Mouse (Mus musculus) kidney, postnatal 0 days (tissue): Measurements from ENCODE around the gene Lrrc55. TPM values are rescaled to one million over a fixed set of nuclear protein-coding genes. Genes with fewer than 3 reads are reported as not detected.

Experiments
- ATAC-seq: fragments of 200-750 bp; cut with Nextera tagmentation; replicated peaks from 2 replicates; pipeline ENCODE4 v1.8.0; 2017; ENCODE audit warnings: low read depth, moderate number of reproducible peaks, moderate TSS enrichment, moderate library complexity; ENCODE audit not compliant: low FRiP score
- DNase-seq: peaks from one replicate; pipeline ENCODE4 v3.0.0-alpha.2; 2016; ENCODE audit warnings: low spot score
- H3K27ac ChIP-seq: fragments of 300-500 bp; sonication (generic); 2 replicates; pipeline ENCODE4 v1.5.1; 2014; ENCODE audit warnings: mild to moderate bottlenecking
- H3K27me3 ChIP-seq: fragments of 300-500 bp; sonication (generic); 2 replicates; pipeline ENCODE4 v1.6.1; 2014; ENCODE audit warnings: low read length, mixed read lengths; ENCODE audit not compliant: insufficient read depth
- H3K36me3 ChIP-seq: fragments of 300-500 bp; sonication (generic); 2 replicates; pipeline ENCODE4 v1.6.1; 2014; ENCODE audit warnings: low read length, mixed read lengths; ENCODE audit not compliant: insufficient read depth
- H3K4me1 ChIP-seq: fragments of 300-500 bp; sonication (generic); replicated peaks from 2 replicates; pipeline ENCODE4 v1.6.1; 2014; ENCODE audit warnings: antibody characterized with exemption, low read length, mixed read lengths; ENCODE audit not compliant: insufficient read depth
- H3K4me2 ChIP-seq: fragments of 300-500 bp; sonication (generic); 2 replicates; pipeline ENCODE4 v1.6.1; 2014; ENCODE audit warnings: mild to moderate bottlenecking, low read length, moderate library complexity, mixed read lengths
- H3K4me3 ChIP-seq: fragments of 300-500 bp; sonication (generic); replicated peaks from 2 replicates; pipeline ENCODE4 v1.5.1; 2014; ENCODE audit warnings: low read depth, low read length
- H3K9ac ChIP-seq: fragments of 300-500 bp; sonication (generic); 2 replicates; pipeline ENCODE4 v1.6.1; 2014; ENCODE audit warnings: low read depth, low read length
- H3K9me3 ChIP-seq: fragments of 300-500 bp; sonication (generic); replicated peaks from 2 replicates; pipeline ENCODE4 v1.6.1; 2016; ENCODE audit warnings: low read length, inconsistent platforms, mixed read lengths
- CTCF ChIP-seq: IDR thresholded peaks from 2 replicates; pipeline ENCODE4 v1.5.1; 2016; ENCODE audit warnings: antibody characterized with exemption, low read depth, mild to moderate bottlenecking, moderate library complexity
- WGBS: fragments of 180-500 bp; shearing (Covaris S2); extraction: QIAGEN DNeasy Blood & Tissue Kit; methylation state at CpG from one replicate; pipeline ENCODE4 v1.1.7; 2014; 5-methylcytosine and 5-hydroxymethylcytosine counted together
- polyA plus RNA-seq: library from polyadenylated mRNA; unstranded; fragments of >200 nt; fragmentation: Nextera tagmentation; extraction: Ambion mirVana; gene quantifications from 2 replicates; pipeline ENCODE4 v1.2.1, GENCODE M21; 2015

Lrrc55 gene
- polyA plus RNA-seq, 1 experiment from 2014 or later, result 0.47 TPM

DNA sequence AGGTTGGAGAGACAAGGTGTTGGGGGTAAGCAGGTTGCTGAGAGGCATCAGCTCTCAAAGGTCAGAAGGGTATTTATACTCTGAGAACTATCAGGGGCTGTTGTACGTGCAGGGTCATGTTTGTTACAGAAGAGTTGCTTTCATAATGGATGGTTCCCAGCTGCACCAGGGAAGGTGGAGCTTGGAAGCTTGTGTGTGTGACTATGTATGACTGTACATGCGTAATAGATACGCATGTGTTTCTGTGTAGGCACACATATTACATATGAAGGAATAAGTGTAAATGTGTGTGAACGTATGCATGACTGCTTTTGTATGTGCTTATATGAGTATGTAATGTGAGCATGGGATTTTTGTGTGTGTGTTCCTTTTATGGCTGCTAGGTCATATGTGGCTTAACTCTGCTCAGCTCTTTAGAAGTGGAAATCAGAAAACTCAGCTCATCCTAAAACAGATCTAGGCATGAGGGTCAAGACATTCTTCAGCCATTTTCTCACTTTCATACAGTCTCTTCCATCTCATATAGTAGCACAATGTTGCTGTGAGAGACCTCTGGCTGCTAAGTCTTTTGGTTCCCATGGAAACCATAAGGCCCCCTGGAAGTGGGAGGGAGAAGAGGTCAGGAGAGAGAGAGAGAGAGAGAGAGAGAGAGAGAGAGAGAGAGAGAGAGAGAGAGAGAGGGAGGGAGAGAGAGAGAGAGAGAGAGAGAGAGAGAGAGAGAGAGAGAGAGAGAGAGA, 35.9 kb downstream of the Lrrc55 start:
- Histone ChIP-seq H3K4me1 (no peaks in the 10 kb centered on the region), H3K4me3 (no peak overlapping the region), H3K27ac (no peak overlapping the region), H3K27me3 (no peaks in the 10 kb centered on the region), H3K36me3 (no peaks in the 10 kb centered on the region), H3K9ac (no peak overlapping the region), H3K4me2 (no peak overlapping the region), H3K9me3 (no peaks in the 10 kb centered on the region)
- WGBS, result 62% methylated on average over 4 of the region's 4 CpGs
- DNase-seq (no peak), ATAC-seq (no peak)
- no peak for TF ChIP-seq CTCF

DNA sequence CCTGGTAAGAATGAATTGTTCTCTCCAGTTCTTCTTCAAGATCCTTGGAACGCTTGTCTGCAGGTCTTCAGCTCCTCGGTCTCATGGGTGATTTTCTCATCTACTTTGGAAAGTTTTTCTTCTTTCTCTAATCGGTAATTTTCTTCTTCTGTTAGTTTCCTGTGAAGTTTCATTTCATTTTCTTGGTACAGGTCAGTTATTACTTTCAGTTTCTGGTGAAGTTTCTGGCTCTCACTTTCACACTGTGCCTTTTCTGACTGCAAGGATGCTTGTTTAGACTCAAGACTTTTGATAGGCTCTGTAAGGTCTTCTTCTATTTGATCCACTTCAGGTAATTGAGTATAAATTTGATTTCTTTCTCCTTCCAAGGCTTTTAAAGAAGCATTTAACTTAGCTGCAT, 39.6 kb downstream of the Lrrc55 start:
- H3K27me3 ChIP-seq, result no peaks in the 10 kb centered on the region
- no peak for DNase-seq
- H3K4me3 ChIP-seq, result no peak overlapping the region
- H3K36me3 ChIP-seq, result no peaks in the 10 kb centered on the region
- H3K9me3 ChIP-seq, result no peaks in the 10 kb centered on the region
- no peak overlapping the region for H3K4me2 ChIP-seq
- ATAC-seq, result no peak
- TF ChIP-seq CTCF, result no peak
- WGBS, result 91% methylated on average over 3 of the region's 3 CpGs
- no peak overlapping the region for H3K27ac ChIP-seq
- H3K9ac ChIP-seq, result no peak overlapping the region
- no peaks in the 10 kb centered on the region for H3K4me1 ChIP-seq

DNA sequence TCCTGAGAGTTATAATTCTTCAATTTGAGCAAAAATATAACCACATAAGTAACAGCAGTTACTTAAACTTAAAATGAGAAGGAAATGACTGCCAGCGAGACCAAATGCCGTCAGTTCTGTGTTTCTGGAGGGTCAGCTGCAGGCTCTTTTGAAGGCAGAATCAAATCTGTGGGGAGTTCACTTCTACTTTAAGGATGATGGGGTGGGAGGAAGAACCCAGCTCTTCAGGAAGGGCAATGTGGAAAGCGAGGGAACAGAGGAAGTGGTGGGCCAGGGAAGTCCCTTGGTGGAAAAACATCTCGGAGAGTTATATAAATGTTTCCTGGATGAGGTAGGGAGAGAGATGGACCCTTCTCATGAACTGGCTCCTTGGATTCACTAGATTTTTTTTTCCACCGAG, 40.9 kb downstream of the Lrrc55 start:
- Histone ChIP-seq H3K4me1 (no peaks in the 10 kb centered on the region), H3K4me3 (no peak overlapping the region), H3K9me3 (no peaks in the 10 kb centered on the region), H3K27me3 (no peaks in the 10 kb centered on the region), H3K4me2 (no peak overlapping the region), H3K36me3 (no peaks in the 10 kb centered on the region), H3K27ac (no peak overlapping the region), H3K9ac (no peak overlapping the region)
- no peak for TF ChIP-seq CTCF
- DNase-seq (no peak), ATAC-seq (no peak)
- 73% methylated on average over 5 of the region's 5 CpGs for WGBS

DNA sequence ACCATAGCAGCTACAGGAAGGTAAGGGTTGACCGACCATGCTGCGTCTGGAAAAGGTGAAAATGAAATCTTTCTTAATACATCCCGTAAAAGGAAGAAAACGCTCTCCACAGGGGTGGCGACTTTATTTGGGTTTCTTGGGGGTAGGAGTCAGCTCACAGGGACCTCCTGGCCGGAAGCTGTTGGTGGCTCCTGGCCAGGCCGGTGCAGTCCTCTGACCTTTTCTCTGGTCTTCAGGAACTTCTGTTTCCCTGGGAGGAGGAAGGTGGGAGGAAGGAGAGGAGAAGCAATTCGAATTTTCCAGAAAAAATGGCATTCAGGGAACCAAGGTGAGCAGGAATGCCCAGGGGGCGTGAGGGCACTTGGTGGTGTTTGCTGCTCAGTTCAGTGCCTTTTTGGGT, 41.7 kb downstream of the Lrrc55 start:
- no peak overlapping the region for H3K27ac ChIP-seq
- ATAC-seq, result no peak
- no peaks in the 10 kb centered on the region for H3K36me3 ChIP-seq
- H3K4me2 ChIP-seq, result no peak overlapping the region
- H3K9ac ChIP-seq, result no peak overlapping the region
- no peaks in the 10 kb centered on the region for H3K9me3 ChIP-seq
- no peak overlapping the region for H3K4me3 ChIP-seq
- no peak for TF ChIP-seq CTCF
- no peaks in the 10 kb centered on the region for H3K27me3 ChIP-seq
- 64% methylated on average over 9 of the region's 9 CpGs for WGBS
- no peak for DNase-seq
- H3K4me1 ChIP-seq, result no peaks in the 10 kb centered on the region

DNA sequence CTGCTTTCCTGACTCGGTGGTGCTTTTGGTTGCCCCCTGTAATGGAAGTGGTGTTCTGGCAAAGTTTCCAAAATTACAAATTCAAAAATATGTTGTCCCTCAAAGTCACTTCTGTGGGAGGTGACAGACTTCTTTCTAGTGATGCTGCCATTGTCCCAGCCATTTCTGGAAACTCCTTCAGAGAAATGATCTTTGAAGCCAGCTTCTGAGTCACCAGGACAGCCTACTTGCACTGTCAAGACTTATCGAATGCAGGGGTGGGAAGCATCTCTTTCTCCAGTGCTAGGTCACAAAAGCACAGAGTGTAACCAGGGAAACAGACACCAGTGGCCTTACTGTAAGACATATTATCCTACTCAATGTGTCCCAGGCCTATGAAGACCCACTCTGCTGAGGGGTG, 45.8 kb downstream of the Lrrc55 start:
- no peak for TF ChIP-seq CTCF
- DNase-seq (no peak), ATAC-seq (no peak)
- Histone ChIP-seq H3K27ac (no peak overlapping the region), H3K27me3 (no peaks in the 10 kb centered on the region), H3K9me3 (no peaks in the 10 kb centered on the region), H3K4me2 (no peak overlapping the region), H3K4me3 (no peak overlapping the region), H3K9ac (no peak overlapping the region), H3K4me1 (no peaks in the 10 kb centered on the region), H3K36me3 (no peaks in the 10 kb centered on the region)
- WGBS, result 83% methylated on average over 2 of the region's 2 CpGs

DNA sequence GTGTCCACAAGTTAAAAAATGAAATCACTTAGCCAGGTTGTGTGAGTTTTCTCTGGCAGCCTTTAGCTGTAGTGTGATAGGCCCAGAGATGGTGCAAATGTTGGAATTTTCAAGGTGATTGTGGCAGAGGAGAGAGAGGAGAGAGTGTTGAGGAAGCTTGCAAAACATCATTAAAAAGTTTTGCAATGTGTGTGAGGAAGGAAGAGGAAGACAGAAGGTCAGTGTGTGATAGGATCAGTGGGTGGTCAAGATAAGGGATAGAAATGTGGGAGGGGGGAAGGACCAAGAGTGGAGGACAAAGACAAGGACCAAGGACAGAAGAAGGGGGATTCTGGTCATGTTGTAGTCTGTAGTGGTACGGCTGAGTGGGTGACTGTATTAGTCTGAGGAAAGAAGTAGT, 46.6 kb downstream of the Lrrc55 start:
- H3K4me2 ChIP-seq, result no peak overlapping the region
- TF ChIP-seq CTCF, result no peak
- no peaks in the 10 kb centered on the region for H3K9me3 ChIP-seq
- no peaks in the 10 kb centered on the region for H3K4me1 ChIP-seq
- H3K9ac ChIP-seq, result no peak overlapping the region
- H3K27ac ChIP-seq, result no peak overlapping the region
- DNase-seq (no peak), ATAC-seq (no peak)
- no peaks in the 10 kb centered on the region for H3K27me3 ChIP-seq
- no peak overlapping the region for H3K4me3 ChIP-seq
- WGBS, result 75% methylated on average over 1 of the region's 1 CpGs
- H3K36me3 ChIP-seq, result no peaks in the 10 kb centered on the region

DNA sequence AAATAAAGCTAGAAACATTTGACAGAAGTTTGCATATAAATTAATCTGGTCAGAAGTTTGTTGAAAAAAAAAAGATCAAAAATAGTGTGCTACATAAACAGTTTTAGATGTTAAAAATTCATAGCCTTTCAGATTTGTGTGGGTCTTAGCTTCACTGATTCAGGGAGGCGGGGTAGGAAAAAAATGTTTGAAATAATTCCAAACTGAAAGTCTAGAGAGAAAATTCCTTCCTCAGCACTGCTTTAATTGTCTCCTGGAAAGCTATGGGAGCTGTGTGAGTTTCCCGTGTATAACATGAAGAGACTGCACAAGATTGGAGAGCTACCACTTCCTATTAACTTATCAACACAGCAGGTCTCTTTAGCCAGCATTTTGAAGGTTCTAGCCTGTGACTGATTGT, 49.5 kb downstream of the Lrrc55 start:
- H3K4me2 ChIP-seq, result no peak overlapping the region
- H3K27ac ChIP-seq, result no peak overlapping the region
- no peak for TF ChIP-seq CTCF
- DNase-seq, result no peak
- H3K9ac ChIP-seq, result no peak overlapping the region
- ATAC-seq, result no peak
- no peak overlapping the region for H3K4me3 ChIP-seq
- WGBS, result 71% methylated on average over 2 of the region's 2 CpGs
- no peaks in the 10 kb centered on the region for H3K4me1 ChIP-seq
- H3K27me3 ChIP-seq, result no peaks in the 10 kb centered on the region
- no peaks in the 10 kb centered on the region for H3K36me3 ChIP-seq
- no peaks in the 10 kb centered on the region for H3K9me3 ChIP-seq
